In the genomic region with DNA sequence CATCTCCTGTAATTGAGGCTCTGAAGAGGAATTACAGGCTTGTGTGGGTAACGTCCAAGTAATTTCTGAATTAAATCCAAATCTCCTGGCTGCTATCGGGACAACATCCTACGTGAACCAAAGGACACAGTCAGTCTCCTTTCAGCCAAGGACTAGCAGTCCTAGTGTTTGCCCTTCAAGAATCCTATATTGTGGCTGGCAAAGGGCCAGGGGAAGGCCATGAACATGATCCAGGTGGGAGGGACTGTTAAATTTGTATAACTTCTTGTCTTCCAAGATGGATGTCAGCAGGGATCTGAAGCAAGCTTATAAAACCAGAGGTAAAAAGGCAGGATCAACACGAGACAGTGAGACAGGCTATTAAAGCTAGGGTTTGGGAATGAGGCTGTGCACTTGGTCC, we compare ENCODE assay signal across 16 mouse cellular contexts.
"Had no signal": no experiment of that assay in that cellular context is flagged by ENCODE, and none has a peak within 500 bp of the region (broad histone marks: within the 10 kb centered on the region; RNA-seq: fewer than 3 reads in every experiment).

No protein-coding gene starts in this region.

- H3K27me3 ChIP-seq: kidney, embryonic 15.5 days; limb, embryonic 13.5 days; megakaryocyte, embryonic 14.5 days; midbrain, embryonic 15.5 days; neural tube, embryonic 12.5 days; stomach, embryonic 15.5 days had no signal

- H3K9ac ChIP-seq: kidney, embryonic 15.5 days; limb, embryonic 13.5 days; liver, embryonic 14.5 days; midbrain, embryonic 15.5 days; neural tube, embryonic 12.5 days; stomach, embryonic 15.5 days had no signal

- ATAC-seq: midbrain, embryonic 15.5 days had no signal

- DNase-seq: kidney, postnatal 14 days; layer of hippocampus, postnatal 36 days; lung, adult 2 months; lung, postnatal 14 days; right cerebral cortex, postnatal 4 days; spleen, adult 18-20 months; thymus, postnatal 4 days had no signal

- H3K36me3 ChIP-seq: kidney, embryonic 15.5 days; limb, embryonic 13.5 days; midbrain, embryonic 15.5 days; neural tube, embryonic 12.5 days; stomach, embryonic 15.5 days had no signal

- H3K4me1 ChIP-seq: kidney, embryonic 15.5 days; megakaryocyte, embryonic 14.5 days; midbrain, embryonic 15.5 days; neural tube, embryonic 12.5 days; stomach, embryonic 15.5 days had no signal

- H3K27ac ChIP-seq: kidney, embryonic 15.5 days; limb, embryonic 13.5 days; liver, embryonic 14.5 days; macrophage; midbrain, embryonic 15.5 days; neural tube, embryonic 12.5 days; stomach, embryonic 15.5 days had no signal

- H3K9me3 ChIP-seq: kidney, embryonic 15.5 days; limb, embryonic 13.5 days; megakaryocyte, embryonic 14.5 days; midbrain, embryonic 15.5 days; neural tube, embryonic 12.5 days; stomach, embryonic 15.5 days had no signal

- H3K4me3 ChIP-seq: kidney, embryonic 15.5 days; limb, embryonic 13.5 days; megakaryocyte, embryonic 14.5 days; midbrain, embryonic 15.5 days; neural tube, embryonic 12.5 days; stomach, embryonic 15.5 days had no signal

- H3K4me2 ChIP-seq: kidney, embryonic 15.5 days; limb, embryonic 13.5 days; midbrain, embryonic 11.5 days; midbrain, embryonic 15.5 days; neural tube, embryonic 12.5 days; stomach, embryonic 15.5 days had no signal
